Mouse (Mus musculus): ENCODE results near the gene Faf2.

Gene Faf2

GRCm38 (mm10) chr13:54710866-54711265 lies 89.3 kb downstream of the Faf2 start:
- in situ Hi-C loops (cut with MseI, MboI), result no loop called here

Data from mouse trophoblast stem cell (cell line).